33 mouse cellular contexts compared by ENCODE assay signal in genomic region chr10:94850565-94850964, GRCm38 (mm10).
"Had no signal": no experiment of that assay in that cellular context is flagged by ENCODE, and none has a peak within 500 bp of the region (broad histone marks: within the 10 kb centered on the region; RNA-seq: fewer than 3 reads in every experiment).

No protein-coding gene starts in this region.

- H3K4me3 ChIP-seq: heart, embryonic 10.5 days; heart, embryonic 12.5 days; heart, embryonic 13.5 days; heart, embryonic 15.5 days; hindbrain, embryonic 15.5 days; intestine, embryonic 15.5 days; kidney, embryonic 15.5 days; layer of hippocampus, adult 2 months; left cerebral cortex, adult 2 months had no signal

- H3K27ac ChIP-seq: heart, embryonic 10.5 days; heart, embryonic 13.5 days; heart, embryonic 15.5 days; hindbrain, embryonic 14.5 days; hindbrain, embryonic 15.5 days; hindbrain, postnatal 0 days; intestine, embryonic 15.5 days; kidney, embryonic 15.5 days; kidney, postnatal 0 days; layer of hippocampus, adult 2 months; left cerebral cortex, adult 2 months had no signal

- H3K4me2 ChIP-seq: heart, embryonic 11.5 days; heart, embryonic 12.5 days; heart, embryonic 13.5 days; heart, embryonic 15.5 days; hindbrain, embryonic 14.5 days; hindbrain, embryonic 15.5 days; intestine, embryonic 15.5 days; kidney, embryonic 15.5 days had no signal

- H3K9me3 ChIP-seq: heart, embryonic 10.5 days; heart, embryonic 12.5 days; heart, embryonic 13.5 days; heart, embryonic 15.5 days; hindbrain, embryonic 15.5 days; intestine, embryonic 15.5 days; kidney, embryonic 15.5 days had no signal

- DNase-seq: heart, postnatal 10 days; heart, postnatal 14 days; heart, postnatal 36 days; heart, postnatal 4 days; kidney, adult 11 months; kidney, adult 18-20 months; kidney, adult 2 months; kidney, adult 8-10 months; kidney, adult 9 months; kidney, postnatal 10 days; kidney, postnatal 14 days; kidney, postnatal 25 days; kidney, postnatal 36 days; kidney, postnatal 4 days; layer of hippocampus, adult 9-11 months; layer of hippocampus, postnatal 36 days had no signal

- H3K36me3 ChIP-seq: heart, embryonic 10.5 days; heart, embryonic 13.5 days; heart, embryonic 15.5 days; intestine, embryonic 15.5 days; kidney, embryonic 15.5 days had no signal

- ATAC-seq: hindbrain, embryonic 16.5 days; hindbrain, postnatal 0 days; inflammation-experienced regulatory T-cells, adult 6 months; intestine, embryonic 15.5 days; intestine, embryonic 16.5 days; intestine, postnatal 0 days had no signal

- H3K27me3 ChIP-seq: heart, embryonic 12.5 days; heart, embryonic 13.5 days; heart, embryonic 15.5 days; hindbrain, embryonic 15.5 days; intestine, embryonic 15.5 days; kidney, embryonic 15.5 days had no signal

- H3K9ac ChIP-seq: heart, embryonic 12.5 days; heart, embryonic 13.5 days; heart, embryonic 15.5 days; hindbrain, embryonic 14.5 days; hindbrain, embryonic 15.5 days; intestine, embryonic 15.5 days; kidney, embryonic 15.5 days had no signal

- H3K4me1 ChIP-seq: heart, embryonic 10.5 days; heart, embryonic 12.5 days; heart, embryonic 15.5 days; hindbrain, embryonic 15.5 days; intestine, embryonic 15.5 days; kidney, embryonic 15.5 days had no signal
